Mouse (Mus musculus) kidney, postnatal 36 days (tissue): Measurements from ENCODE around the gene Gm33543.

Source experiments
- DNase-seq, 2 experiments: peaks; one replicate each; pipeline ENCODE4 v3.0.0; 2021 to 2022; ENCODE audit warnings: mixed read lengths in 2 of 2

The Gm33543 gene

DNA sequence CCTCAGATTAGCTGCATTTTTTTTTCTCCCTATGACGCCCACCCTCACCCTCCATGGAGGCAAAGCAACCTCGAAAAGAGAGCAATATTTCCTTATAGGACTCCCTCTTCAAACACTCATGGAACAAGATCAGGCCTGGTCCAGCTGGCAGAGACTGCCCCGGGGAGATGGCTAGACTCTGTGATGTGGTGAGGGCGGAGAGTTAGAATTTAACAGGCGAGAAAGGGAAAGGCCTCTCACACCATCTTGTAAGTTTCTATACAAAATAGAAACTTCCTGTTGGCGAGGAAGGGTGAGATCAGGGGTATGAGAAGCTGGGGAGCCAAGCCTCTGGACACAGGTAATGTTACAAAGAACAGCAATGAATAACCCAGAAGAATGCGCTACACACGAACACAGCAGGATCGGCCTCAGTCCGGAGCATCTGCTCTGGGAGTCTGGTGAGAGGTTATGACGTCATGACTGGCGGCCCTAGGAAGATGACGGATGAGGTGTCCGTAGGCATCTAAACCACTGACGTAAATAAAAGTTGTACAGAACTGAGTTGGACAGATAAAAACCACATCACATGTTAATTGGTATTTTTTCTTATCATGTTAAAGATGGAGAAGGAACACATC lies 64.9 kb downstream of the Gm33543 start:
- DNase-seq, result peak; percentile 62 to 64

GRCm38 (mm10) chr10:95777071-95777470 lies 65.7 kb downstream of the Gm33543 start:
- DNase-seq, result no peak

DNA sequence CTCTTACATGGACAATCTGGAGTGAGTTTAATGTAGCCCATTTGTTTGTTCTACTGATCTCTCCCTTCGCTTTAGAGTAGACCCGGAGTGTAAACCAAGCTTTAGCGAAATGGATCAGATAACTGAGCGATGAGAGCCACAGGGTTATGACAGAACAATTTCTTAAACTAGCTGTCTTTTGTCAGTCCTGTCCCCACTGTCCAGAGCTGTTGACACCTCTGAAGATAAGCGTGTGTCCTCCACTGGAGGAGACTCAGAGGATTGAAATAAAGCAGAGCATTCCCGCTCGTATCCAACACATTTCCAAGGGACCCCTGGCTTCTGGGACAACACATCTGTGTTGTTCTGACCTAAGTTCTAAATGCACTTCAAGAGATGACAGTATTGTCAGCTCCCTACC lies 67.9 kb downstream of the Gm33543 start:
- no peak for DNase-seq

GRCm38 (mm10) chr10:95774001-95774628 lies 68.6 kb downstream of the Gm33543 start:
- DNase-seq, result peak; percentile 50 to 57
